Mouse (Mus musculus): ENCODE results near the gene Speer4b.

GRCm38 (mm10) chr5:27490942-27491341, 10.3 kb downstream of the Speer4b start:
- TF ChIP-seq GATA1 (IDR thresholded peaks at IDR 0.05; ENCODE audit: low read length) (no peak), TAL1 (IDR thresholded peaks at IDR 0.05; ENCODE audit: low read length) (no peak)

All from erythroblast, embryonic 14.5 days (primary cell).